Mouse (Mus musculus): ENCODE data around the gene Ip6k2.

DNA sequence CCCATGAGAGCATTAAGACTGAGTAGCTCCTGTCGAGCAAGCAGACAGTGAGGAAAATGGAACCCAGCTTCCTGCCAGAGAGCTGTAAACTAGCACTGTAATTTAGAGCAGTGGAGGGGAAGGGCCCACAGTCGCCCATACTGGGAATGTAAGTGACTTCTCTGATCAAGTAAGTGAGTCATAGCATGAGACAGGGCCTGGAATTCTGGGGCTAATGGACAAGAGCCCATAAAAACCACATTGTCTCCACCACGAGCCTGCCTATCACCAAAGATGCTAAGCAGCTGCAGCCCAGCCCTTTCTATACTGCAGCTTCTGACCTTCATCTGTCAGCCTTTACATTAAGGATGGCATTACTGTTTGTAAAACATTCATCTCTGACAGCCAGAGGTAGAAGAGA is 44.4 kb upstream of the Ip6k2 start:
- TF ChIP-seq CTCF (IDR thresholded peaks at IDR 0.05; ENCODE audit: insufficient read depth, low read length): no peak
- TF ChIP-seq POLR2A (IDR thresholded peaks at IDR 0.05; ENCODE audit: borderline replicate concordance, extremely low read depth, low read depth, low read length): no peak

All from lung, adult 2 months (tissue).